Mouse (Mus musculus) stomach, postnatal 0 days (tissue): ENCODE results near the gene Ftl1. TPM values are rescaled to one million over a fixed set of nuclear protein-coding genes. Genes with fewer than 3 reads are reported as not detected.

Source experiments
- ATAC-seq: fragments of 200-750 bp; cut with Nextera tagmentation; 2 replicates; pipeline ENCODE4 v1.8.0; 2017; ENCODE audit not compliant: low FRiP score, low TSS enrichment
- DNase-seq: peaks from one replicate; pipeline ENCODE4 v3.0.0-alpha.2; 2016; ENCODE audit warnings: low spot score
- H3K27ac ChIP-seq: fragments of 300-500 bp; sonication (generic); replicated peaks from 2 replicates; pipeline ENCODE4 v1.5.1; 2014; ENCODE audit warnings: mild to moderate bottlenecking, control low read depth
- H3K27me3 ChIP-seq: fragments of 300-500 bp; sonication (generic); 2 replicates; pipeline ENCODE4 v1.6.1; 2014; ENCODE audit warnings: low read length; ENCODE audit not compliant: control insufficient read depth, insufficient read depth
- H3K36me3 ChIP-seq: fragments of 300-500 bp; sonication (generic); 2 replicates; pipeline ENCODE4 v1.6.1; 2014; ENCODE audit warnings: low read length, mixed read lengths; ENCODE audit not compliant: control insufficient read depth, insufficient read depth
- H3K4me1 ChIP-seq: fragments of 300-500 bp; sonication (generic); replicated peaks from 2 replicates; pipeline ENCODE4 v1.6.1; 2014; ENCODE audit warnings: antibody characterized with exemption; ENCODE audit not compliant: control insufficient read depth, insufficient read depth
- H3K4me2 ChIP-seq: fragments of 300-500 bp; sonication (generic); replicated peaks from 2 replicates; pipeline ENCODE4 v1.6.1; 2014; ENCODE audit warnings: low read depth, mild to moderate bottlenecking, control low read depth, moderate library complexity
- H3K4me3 ChIP-seq: fragments of 300-500 bp; sonication (generic); 2 replicates; pipeline ENCODE4 v1.5.1; 2014; ENCODE audit warnings: low read depth, low read length, control low read depth
- H3K9ac ChIP-seq: fragments of 300-500 bp; sonication (generic); 2 replicates; pipeline ENCODE4 v1.6.1; 2014; ENCODE audit warnings: mild to moderate bottlenecking, low read length, control low read depth, mixed read lengths
- H3K9me3 ChIP-seq: fragments of 300-500 bp; sonication (generic); 2 replicates; pipeline ENCODE4 v1.6.1; 2016; ENCODE audit warnings: low read length; ENCODE audit not compliant: control insufficient read depth
- CTCF ChIP-seq: IDR thresholded peaks from 2 replicates; pipeline ENCODE4 v1.5.1; 2016; ENCODE audit warnings: antibody characterized with exemption, low read depth, mild to moderate bottlenecking, moderate library complexity
- EP300 ChIP-seq: optimal IDR thresholded peaks from 2 replicates; pipeline ENCODE3; 2016; ENCODE audit warnings: antibody characterized with exemption
- WGBS: fragments of 180-500 bp; shearing (Covaris S2); extraction: QIAGEN DNeasy Blood & Tissue Kit; methylation state at CpG from one replicate; pipeline ENCODE4 v1.1.7; 2014; 5-methylcytosine and 5-hydroxymethylcytosine counted together
- polyA plus RNA-seq: library from polyadenylated mRNA; unstranded; fragments of >200 nt; fragmentation: Nextera tagmentation; extraction: Ambion mirVana; gene quantifications from 2 replicates; pipeline ENCODE4 v1.2.1, GENCODE M21; 2015

Gene Ftl1
- polyA plus RNA-seq, 1 experiment from 2014 or later: 3,760 TPM

DNA sequence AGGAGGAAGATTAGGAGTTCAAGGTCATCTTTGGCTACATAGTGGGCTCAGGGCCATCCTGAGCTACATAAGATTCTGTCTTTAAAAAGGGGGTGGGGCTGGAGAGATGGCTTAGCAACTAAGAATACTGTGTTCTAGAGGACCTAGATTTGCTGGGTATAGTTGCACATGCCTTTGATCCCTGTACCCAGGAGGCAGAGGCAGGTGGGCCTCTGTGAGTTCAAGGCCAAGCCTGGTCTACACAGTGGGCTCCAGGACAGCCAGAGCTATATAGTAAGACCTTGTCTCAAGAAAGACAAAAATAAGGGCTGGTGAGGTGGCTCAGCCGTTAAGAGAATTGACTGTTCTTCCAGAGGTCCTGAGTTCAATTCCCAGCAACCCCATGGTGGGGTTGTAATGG is 9.7 kb downstream of the Ftl1 start:
- Histone ChIP-seq H3K27ac (no peak overlapping the region), H3K27me3 (no peaks in the 10 kb centered on the region), H3K9me3 (no peaks in the 10 kb centered on the region), H3K4me2 (no peak overlapping the region), H3K4me3 (no peak overlapping the region), H3K36me3 (peaks cover 18% of the 10 kb centered on the region), H3K9ac (no peak overlapping the region), H3K4me1 (no peaks in the 10 kb centered on the region)
- no peak for DNase-seq
- WGBS: 78% methylated on average over 1 of the region's 1 CpGs
- no peak for ATAC-seq
- TF ChIP-seq EP300: no peak
- no peak for TF ChIP-seq CTCF

DNA sequence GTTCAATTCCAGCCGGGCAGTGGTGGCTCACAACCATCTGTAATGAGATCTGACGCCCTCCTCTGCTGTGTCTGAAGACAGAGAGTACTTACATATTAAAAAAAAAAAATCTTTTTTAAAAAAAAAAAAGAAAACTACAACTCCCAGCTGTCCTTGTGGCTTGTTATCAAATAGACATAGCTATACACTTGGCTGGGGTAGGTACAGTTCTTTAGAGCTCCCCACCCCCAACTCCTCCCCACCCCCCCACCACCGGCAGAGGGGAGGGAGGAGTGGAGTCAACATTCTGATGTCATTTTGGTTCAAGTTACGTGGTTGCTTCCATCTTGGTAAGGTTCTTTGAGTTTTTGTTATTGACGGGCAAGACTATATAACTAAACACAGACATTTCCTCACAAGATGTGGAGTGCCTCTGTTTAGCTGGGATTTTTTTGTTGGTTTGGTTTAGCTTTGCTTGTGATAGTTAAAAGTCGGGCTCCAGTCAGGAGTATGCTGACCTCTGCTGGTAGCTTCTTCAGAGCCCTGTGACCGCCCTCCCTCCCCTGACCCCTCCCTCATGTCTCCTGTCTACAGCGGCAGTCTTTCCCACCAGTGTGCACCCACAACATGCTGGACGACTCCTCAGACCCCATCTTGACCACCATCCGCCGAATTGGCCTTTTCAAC is 12.2 kb downstream of the Ftl1 start:
- Histone ChIP-seq H3K27ac (no peak overlapping the region), H3K4me3 (no peak overlapping the region), H3K36me3 (peaks cover 15% of the 10 kb centered on the region), H3K4me1 (no peaks in the 10 kb centered on the region), H3K9me3 (no peaks in the 10 kb centered on the region), H3K4me2 (no peak overlapping the region), H3K9ac (no peak overlapping the region), H3K27me3 (no peaks in the 10 kb centered on the region)
- ATAC-seq: peak; percentile 17; the same call in 1 of the 2 replicates
- 40% methylated on average over 11 of the region's 11 CpGs for WGBS
- TF ChIP-seq EP300: no peak
- TF ChIP-seq CTCF: peak; percentile 74
- peak; percentile 63 for DNase-seq

DNA sequence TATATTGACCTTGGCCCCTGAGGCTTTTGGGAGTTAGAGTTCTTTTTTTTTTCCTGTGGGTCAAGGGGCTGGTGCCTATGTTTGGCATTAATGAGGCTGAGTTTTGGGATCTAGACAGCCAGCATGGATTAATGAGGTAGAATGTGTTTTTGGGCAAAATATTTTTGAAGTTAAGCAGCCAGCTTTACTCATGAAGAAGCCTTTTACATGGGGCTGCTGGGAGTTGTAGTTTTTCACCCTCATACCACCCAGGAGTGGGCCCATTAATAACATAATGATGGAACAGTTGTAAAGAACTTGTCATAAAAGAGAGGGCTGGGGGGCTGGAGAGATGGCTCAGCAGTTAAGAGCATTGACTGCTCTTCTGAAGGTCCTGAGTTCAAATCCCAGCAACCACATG is 13.1 kb downstream of the Ftl1 start:
- Histone ChIP-seq H3K9ac (no peak overlapping the region), H3K36me3 (peaks cover 12% of the 10 kb centered on the region), H3K9me3 (no peaks in the 10 kb centered on the region), H3K27ac (no peak overlapping the region), H3K4me1 (no peaks in the 10 kb centered on the region), H3K27me3 (no peaks in the 10 kb centered on the region), H3K4me2 (no peak overlapping the region), H3K4me3 (no peak overlapping the region)
- TF ChIP-seq CTCF: no peak
- no peak for TF ChIP-seq EP300
- ATAC-seq: no peak
- DNase-seq: no peak

DNA sequence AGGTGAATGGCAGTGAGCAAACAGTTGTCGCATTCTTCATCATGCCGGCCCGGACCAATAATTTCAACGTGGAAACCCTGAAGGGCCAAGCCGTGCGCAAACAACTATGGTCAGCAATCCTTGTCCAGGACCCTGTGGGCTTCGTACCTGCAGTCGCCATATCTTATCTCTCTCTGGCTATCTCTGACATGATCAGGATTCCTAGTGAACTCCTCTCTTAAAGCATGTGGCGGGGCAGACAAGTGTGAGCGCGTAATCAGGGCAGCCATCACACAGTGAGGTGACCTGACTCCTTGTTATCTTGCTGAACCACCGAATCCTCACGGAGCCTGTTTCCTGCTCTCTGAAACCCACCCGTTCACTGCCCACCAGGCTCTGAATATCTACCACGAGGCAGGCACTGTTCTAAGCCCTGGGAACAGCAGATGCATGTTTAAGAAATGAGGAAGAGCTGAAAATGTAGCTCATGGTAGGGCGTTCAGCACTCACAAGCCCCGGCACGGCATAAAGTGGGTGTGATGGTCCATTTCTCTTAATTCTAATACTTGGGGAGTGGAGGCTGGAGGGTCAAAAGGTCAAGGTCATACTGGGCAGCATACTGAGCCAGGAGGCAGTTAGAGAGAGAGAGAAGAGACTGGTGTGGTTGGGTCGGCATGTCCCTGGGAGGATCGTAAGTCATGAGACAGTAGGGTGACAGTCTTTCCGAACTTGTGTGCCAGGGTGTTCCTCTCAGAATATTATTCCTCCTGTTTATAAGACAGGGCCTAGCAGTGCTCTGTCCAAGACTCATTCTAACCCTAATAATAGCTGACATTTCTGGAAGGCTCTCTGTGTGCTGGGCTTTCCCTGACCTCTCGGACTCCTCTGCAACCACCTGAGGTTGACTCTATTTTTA is 15.9 kb downstream of the Ftl1 start:
- no peak overlapping the region for H3K4me2 ChIP-seq
- TF ChIP-seq CTCF: no peak
- TF ChIP-seq EP300: no peak
- WGBS: 79% methylated on average over 22 of the region's 22 CpGs
- H3K4me1 ChIP-seq: no peaks in the 10 kb centered on the region
- ATAC-seq (no peak), DNase-seq (no peak)
- peaks cover 12% of the 10 kb centered on the region for H3K36me3 ChIP-seq
- H3K4me3 ChIP-seq: no peak overlapping the region
- no peak overlapping the region for H3K9ac ChIP-seq
- H3K27ac ChIP-seq: no peak overlapping the region
- H3K27me3 ChIP-seq: no peaks in the 10 kb centered on the region
- H3K9me3 ChIP-seq: no peaks in the 10 kb centered on the region

DNA sequence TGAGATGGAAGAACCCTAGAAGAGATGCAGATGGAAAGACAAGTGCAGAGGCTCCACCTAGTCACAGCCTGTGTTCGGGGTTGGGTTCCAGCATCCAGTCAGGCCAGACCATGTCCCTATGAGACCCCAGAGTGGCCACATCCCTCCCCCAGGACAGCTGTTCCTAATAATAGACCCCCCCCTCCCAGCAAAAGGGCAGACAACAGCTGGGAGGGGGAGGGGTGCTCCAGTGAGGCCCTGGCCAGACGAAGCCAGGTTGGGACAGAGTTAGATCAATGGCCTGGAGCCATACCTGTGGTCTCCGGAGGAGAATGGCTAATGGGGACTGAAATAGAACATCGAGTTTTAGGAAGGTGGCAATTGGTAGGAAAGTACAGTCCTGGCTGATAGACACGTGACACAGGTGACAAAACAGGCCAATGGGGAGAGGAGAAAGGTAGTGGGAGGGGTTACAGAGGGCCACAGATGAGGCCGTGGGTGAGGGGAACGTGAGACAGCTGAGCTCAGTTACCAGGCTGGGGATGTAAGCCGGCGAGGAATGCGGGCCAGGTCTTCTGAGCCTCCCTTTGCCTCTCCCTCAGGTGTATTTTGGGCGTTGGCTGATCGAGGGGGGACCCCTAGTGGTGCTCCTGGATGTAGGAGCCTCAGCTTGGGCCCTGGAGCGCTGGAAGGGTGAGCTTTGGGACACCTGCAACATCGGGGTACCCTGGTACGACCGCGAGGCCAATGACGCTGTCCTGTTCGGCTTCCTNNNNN is 22.0 kb downstream of the Ftl1 start, which contains the start of gene Ruvbl2:
Gene Ruvbl2, minus strand, starts transcription at position 576 of the 756 bp plus-strand sequence.
- Histone ChIP-seq H3K4me1 (peaks cover 9% of the 10 kb centered on the region), H3K4me2 (peak within 1 kb of the TSS; percentile 29), H3K27ac (no peak within 1 kb of the TSS), H3K27me3 (no peaks in the 10 kb centered on the region), H3K4me3 (0 out of 2 replicates have a peak within 1 kb of the TSS, but pooled peaks have one; percentile 6), H3K9me3 (no peaks in the 10 kb centered on the region), H3K9ac (0 out of 2 replicates have a peak within 1 kb of the TSS, but pooled peaks have one; percentile 38), H3K36me3 (0 out of 2 replicates have a peak, but pooled peaks cover 3% of the 10 kb centered on the region)
- DNase-seq (peak; percentile 70), ATAC-seq (no peak)
- no peak for TF ChIP-seq EP300
- TF ChIP-seq CTCF: peak; percentile 66
- WGBS: 23% methylated on average over 19 of the region's 19 CpGs
